Mouse (Mus musculus): ENCODE data around the gene Smim13. TPM values are rescaled to one million over a fixed set of nuclear protein-coding genes. Genes with fewer than 3 reads are reported as not detected.
"Not testable (repeated sequence)": the region's sequence is repeated elsewhere in the genome, so short reads cannot be mapped to it uniquely, and the experiment has no call there.

Smim13 gene
- polyA plus RNA-seq, 1 experiment from 2014 or later = 27.2 TPM

DNA sequence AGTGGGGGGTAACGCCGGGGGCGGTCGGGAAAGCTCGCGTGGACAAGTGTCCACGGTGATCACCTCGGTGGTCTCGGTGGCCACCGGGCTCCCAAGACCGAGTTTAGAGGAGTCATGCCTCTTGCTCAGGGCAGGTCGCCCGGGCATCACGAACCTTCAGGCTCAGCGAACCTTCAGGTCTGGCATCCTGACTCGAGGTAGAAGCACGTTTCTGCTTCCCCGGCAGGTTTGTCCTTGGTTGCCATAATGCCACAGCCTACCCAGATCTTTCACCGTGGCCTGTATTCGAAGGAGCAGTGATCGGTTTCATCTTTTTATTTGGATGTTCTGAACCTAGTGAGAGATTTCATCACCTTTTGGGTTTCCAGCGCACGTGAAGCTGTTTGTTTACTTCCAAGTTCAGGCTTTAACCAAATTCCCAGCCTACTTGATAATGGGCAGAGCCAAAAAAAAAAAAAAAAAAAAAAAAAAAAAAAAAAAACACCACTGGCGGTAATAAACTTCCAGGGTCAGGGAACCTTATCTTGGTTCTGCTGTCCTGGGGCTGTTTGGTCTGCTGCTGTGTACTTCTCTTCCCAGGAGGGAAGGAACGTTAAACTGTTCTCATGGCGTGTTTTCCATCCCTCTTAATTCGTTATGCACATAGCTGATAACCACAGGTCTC is 806 bp downstream of the Smim13 start:
- peak overlapping the region; percentile 60 for H3K4me2 ChIP-seq (ENCODE audit: low read length)
- peaks cover 13% of the 10 kb centered on the region for H3K4me1 ChIP-seq (ENCODE audit: control insufficient read depth, insufficient read depth, low read length)
- no peaks in the 10 kb centered on the region for H3K36me3 ChIP-seq (ENCODE audit: control insufficient read depth, insufficient read depth, low read length)
- H3K27ac ChIP-seq (ENCODE audit: low read length) = peak overlapping the region; percentile 92
- peak overlapping the region; percentile 72 for H3K4me3 ChIP-seq (ENCODE audit: low read depth, low read length)
- peak overlapping the region; percentile 89 for H3K9ac ChIP-seq (ENCODE audit: low read depth, low read length)
- 2% methylated on average over 27 of the region's 27 CpGs for WGBS
- no peak; the same call in 1 of the 2 replicates for ATAC-seq
- H3K9me3 ChIP-seq (replicated peaks; ENCODE audit: control insufficient read depth, low read length, poor library complexity, severe bottlenecking) = no peaks in the 10 kb centered on the region
- no peaks in the 10 kb centered on the region for H3K27me3 ChIP-seq (ENCODE audit: control insufficient read depth, insufficient read depth, low read depth, low read length)

DNA sequence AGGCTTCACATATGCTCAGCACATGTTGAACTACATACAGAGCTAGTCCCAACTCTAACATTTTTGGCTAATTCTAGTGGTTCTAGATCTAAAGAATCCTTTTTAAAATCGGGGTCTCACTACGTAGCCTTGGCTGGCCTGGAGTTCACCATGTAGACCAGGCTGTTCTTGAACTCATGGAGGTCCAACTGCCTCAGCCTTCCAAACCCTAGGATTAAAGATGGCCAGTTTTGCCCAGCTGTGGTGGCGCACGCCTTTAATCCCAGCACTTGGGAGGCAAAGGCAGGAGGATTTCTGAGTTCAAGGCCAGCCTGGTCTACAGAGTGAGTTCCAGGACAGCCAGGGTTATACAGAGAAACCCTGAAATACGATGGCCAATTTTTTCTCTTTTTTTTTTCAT is 1.6 kb downstream of the Smim13 start:
- H3K36me3 ChIP-seq (ENCODE audit: control insufficient read depth, insufficient read depth, low read length); H3K9me3 ChIP-seq (replicated peaks; ENCODE audit: control insufficient read depth, low read length, poor library complexity, severe bottlenecking); H3K4me3 ChIP-seq (ENCODE audit: low read depth, low read length); H3K9ac ChIP-seq (ENCODE audit: low read depth, low read length); H3K27me3 ChIP-seq (ENCODE audit: control insufficient read depth, insufficient read depth, low read depth, low read length); H3K27ac ChIP-seq (ENCODE audit: low read length); ATAC-seq: not testable (repeated sequence)
- H3K4me1 ChIP-seq (ENCODE audit: control insufficient read depth, insufficient read depth, low read length) = peaks cover 13% of the 10 kb centered on the region
- peak overlapping the region; percentile 60 for H3K4me2 ChIP-seq (ENCODE audit: low read length)
- WGBS = 97% methylated on average over 5 of the region's 5 CpGs

GRCm38 (mm10) chr13:41251667-41252066 is 2.0 kb downstream of the Smim13 start:
- Histone ChIP-seq H3K27me3 (ENCODE audit: control insufficient read depth, insufficient read depth, low read depth, low read length) (no peaks in the 10 kb centered on the region), H3K4me2 (ENCODE audit: low read length) (peak overlapping the region; percentile 8; the same call in 1 of the 2 replicates), H3K9ac (ENCODE audit: low read depth, low read length) (no peak overlapping the region), H3K9me3 (replicated peaks; ENCODE audit: control insufficient read depth, low read length, poor library complexity, severe bottlenecking) (no peaks in the 10 kb centered on the region), H3K27ac (ENCODE audit: low read length) (no peak overlapping the region), H3K4me3 (ENCODE audit: low read depth, low read length) (no peak overlapping the region), H3K36me3 (ENCODE audit: control insufficient read depth, insufficient read depth, low read length) (no peaks in the 10 kb centered on the region), H3K4me1 (ENCODE audit: control insufficient read depth, insufficient read depth, low read length) (peaks cover 13% of the 10 kb centered on the region)
- 84% methylated on average over 5 of the region's 5 CpGs for WGBS
- no peak for ATAC-seq

DNA sequence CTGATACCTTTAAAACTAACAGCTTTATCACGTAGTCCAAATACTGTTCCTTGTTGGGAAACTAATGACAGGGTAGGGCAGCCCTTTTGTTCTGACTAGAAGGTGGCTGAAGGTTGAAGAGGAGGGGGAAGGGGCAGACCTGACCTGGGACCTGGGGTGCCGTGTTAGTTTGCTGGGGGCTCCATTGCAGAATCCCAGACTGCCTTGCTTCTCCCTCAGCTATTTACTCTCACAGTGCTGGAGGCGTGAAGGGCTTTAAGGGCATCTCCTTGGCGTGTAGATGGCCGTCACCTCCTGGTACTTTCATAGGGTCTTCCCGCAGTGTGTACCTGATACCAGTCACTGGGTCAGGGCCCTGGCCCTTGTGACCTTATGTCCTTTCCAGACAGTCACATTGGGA is 2.5 kb downstream of the Smim13 start:
- H3K4me3 ChIP-seq (ENCODE audit: low read depth, low read length) = no peak overlapping the region
- H3K9ac ChIP-seq (ENCODE audit: low read depth, low read length) = no peak overlapping the region
- H3K9me3 ChIP-seq (replicated peaks; ENCODE audit: control insufficient read depth, low read length, poor library complexity, severe bottlenecking) = no peaks in the 10 kb centered on the region
- 86% methylated on average over 6 of the region's 6 CpGs for WGBS
- H3K27me3 ChIP-seq (ENCODE audit: control insufficient read depth, insufficient read depth, low read depth, low read length) = no peaks in the 10 kb centered on the region
- H3K36me3 ChIP-seq (ENCODE audit: control insufficient read depth, insufficient read depth, low read length) = no peaks in the 10 kb centered on the region
- peak overlapping the region; percentile 8; the same call in 1 of the 2 replicates for H3K4me2 ChIP-seq (ENCODE audit: low read length)
- no peak for ATAC-seq
- H3K4me1 ChIP-seq (ENCODE audit: control insufficient read depth, insufficient read depth, low read length) = peaks cover 13% of the 10 kb centered on the region
- no peak overlapping the region for H3K27ac ChIP-seq (ENCODE audit: low read length)

- no peaks in the 10 kb centered on the region for H3K36me3 ChIP-seq (ENCODE audit: control insufficient read depth, insufficient read depth, low read length)
- H3K4me3 ChIP-seq (ENCODE audit: low read depth, low read length) = no peak overlapping the region
- WGBS = 93% methylated on average over 7 of the region's 7 CpGs
- H3K27ac ChIP-seq (ENCODE audit: low read length) = no peak overlapping the region
- H3K9me3 ChIP-seq (replicated peaks; ENCODE audit: control insufficient read depth, low read length, poor library complexity, severe bottlenecking) = no peaks in the 10 kb centered on the region
- peaks cover 13% of the 10 kb centered on the region for H3K4me1 ChIP-seq (ENCODE audit: control insufficient read depth, insufficient read depth, low read length)
- ATAC-seq = no peak
- H3K27me3 ChIP-seq (ENCODE audit: control insufficient read depth, insufficient read depth, low read depth, low read length) = no peaks in the 10 kb centered on the region
- no peak overlapping the region for H3K9ac ChIP-seq (ENCODE audit: low read depth, low read length)
- no peak overlapping the region for H3K4me2 ChIP-seq (ENCODE audit: low read length)
Measured at GRCm38 (mm10) chr13:41252736-41253135, 3.1 kb downstream of the Smim13 start.

DNA sequence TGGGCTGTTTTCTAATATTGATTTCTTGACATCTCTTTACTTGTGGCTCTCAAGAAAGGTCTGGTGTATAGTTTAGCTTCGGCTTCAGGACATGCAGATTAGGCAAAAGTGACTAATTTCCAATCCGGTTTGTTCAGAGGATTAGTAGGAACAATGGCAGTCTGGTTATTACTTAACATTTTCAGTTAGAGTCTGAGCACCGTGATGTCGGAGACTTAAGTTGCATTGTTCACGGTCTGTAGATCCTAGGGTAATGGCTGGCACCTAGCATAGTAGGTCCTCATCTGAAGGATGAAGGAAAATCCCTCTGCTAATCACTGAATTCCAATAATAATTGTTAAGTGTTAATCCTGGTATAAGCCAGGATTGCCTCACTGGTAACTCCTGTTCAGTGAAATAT is 6.5 kb downstream of the Smim13 start:
- ATAC-seq = no peak
- Histone ChIP-seq H3K9me3 (replicated peaks; ENCODE audit: control insufficient read depth, low read length, poor library complexity, severe bottlenecking) (no peaks in the 10 kb centered on the region), H3K27ac (ENCODE audit: low read length) (no peak overlapping the region), H3K4me3 (ENCODE audit: low read depth, low read length) (no peak overlapping the region), H3K27me3 (ENCODE audit: control insufficient read depth, insufficient read depth, low read depth, low read length) (no peaks in the 10 kb centered on the region), H3K4me2 (ENCODE audit: low read length) (no peak overlapping the region), H3K4me1 (ENCODE audit: control insufficient read depth, insufficient read depth, low read length) (peaks cover 9% of the 10 kb centered on the region), H3K9ac (ENCODE audit: low read depth, low read length) (no peak overlapping the region), H3K36me3 (ENCODE audit: control insufficient read depth, insufficient read depth, low read length) (no peaks in the 10 kb centered on the region)
- 51% methylated on average over 5 of the region's 5 CpGs for WGBS

DNA sequence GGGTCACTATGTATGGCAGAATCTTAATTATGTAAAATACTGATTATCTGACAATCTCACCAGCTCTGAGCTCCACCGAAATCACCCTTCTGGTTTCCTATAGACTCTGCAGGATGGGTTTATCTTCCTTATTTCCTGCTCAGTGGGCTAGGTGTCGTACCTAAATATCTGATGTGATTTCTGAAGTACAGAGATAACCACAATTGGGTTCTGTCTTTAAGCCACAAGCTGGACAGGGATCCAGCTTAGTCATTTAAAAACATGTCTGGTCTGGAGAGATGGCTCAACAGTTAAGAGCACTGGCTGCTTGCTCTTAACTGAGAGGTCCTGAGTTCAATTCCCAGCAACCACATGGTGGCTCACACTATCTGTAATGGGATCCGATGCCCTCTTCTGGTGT is 7.3 kb downstream of the Smim13 start:
- Histone ChIP-seq H3K9ac (ENCODE audit: low read depth, low read length) (no peak overlapping the region), H3K4me2 (ENCODE audit: low read length) (no peak overlapping the region), H3K36me3 (ENCODE audit: control insufficient read depth, insufficient read depth, low read length) (no peaks in the 10 kb centered on the region), H3K9me3 (replicated peaks; ENCODE audit: control insufficient read depth, low read length, poor library complexity, severe bottlenecking) (no peaks in the 10 kb centered on the region), H3K4me3 (ENCODE audit: low read depth, low read length) (no peak overlapping the region), H3K27ac (ENCODE audit: low read length) (no peak overlapping the region), H3K27me3 (ENCODE audit: control insufficient read depth, insufficient read depth, low read depth, low read length) (no peaks in the 10 kb centered on the region), H3K4me1 (ENCODE audit: control insufficient read depth, insufficient read depth, low read length) (peaks cover 2% of the 10 kb centered on the region; the same call in 1 of the 2 replicates)
- no peak for ATAC-seq
- WGBS = 96% methylated on average over 3 of the region's 3 CpGs

DNA sequence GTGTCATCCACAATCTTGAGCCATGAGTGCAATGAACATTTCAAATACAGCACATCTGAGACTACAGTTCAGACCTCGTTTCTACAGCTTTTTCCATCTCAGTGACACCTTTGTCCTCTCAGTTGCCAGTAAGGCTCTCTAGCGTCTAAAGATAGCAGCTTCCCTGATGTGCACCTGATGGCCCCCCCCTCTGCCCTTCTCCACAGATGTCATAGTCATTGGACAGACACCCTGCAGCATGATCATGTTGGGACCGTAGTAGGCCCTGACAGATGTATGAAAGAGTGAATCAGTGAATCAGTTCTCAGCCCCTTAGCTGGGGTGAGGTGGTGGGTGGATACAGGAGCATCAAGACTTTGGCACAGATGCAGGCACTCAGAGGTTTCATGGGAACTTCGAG is 8.2 kb downstream of the Smim13 start:
- ATAC-seq = no peak
- H3K36me3 ChIP-seq (ENCODE audit: control insufficient read depth, insufficient read depth, low read length) = no peaks in the 10 kb centered on the region
- 84% methylated on average over 4 of the region's 4 CpGs for WGBS
- no peak overlapping the region for H3K9ac ChIP-seq (ENCODE audit: low read depth, low read length)
- no peak overlapping the region for H3K27ac ChIP-seq (ENCODE audit: low read length)
- no peak overlapping the region for H3K4me3 ChIP-seq (ENCODE audit: low read depth, low read length)
- H3K9me3 ChIP-seq (replicated peaks; ENCODE audit: control insufficient read depth, low read length, poor library complexity, severe bottlenecking) = no peaks in the 10 kb centered on the region
- no peaks in the 10 kb centered on the region for H3K4me1 ChIP-seq (ENCODE audit: control insufficient read depth, insufficient read depth, low read length)
- no peak overlapping the region for H3K4me2 ChIP-seq (ENCODE audit: low read length)
- no peaks in the 10 kb centered on the region for H3K27me3 ChIP-seq (ENCODE audit: control insufficient read depth, insufficient read depth, low read depth, low read length)

DNA sequence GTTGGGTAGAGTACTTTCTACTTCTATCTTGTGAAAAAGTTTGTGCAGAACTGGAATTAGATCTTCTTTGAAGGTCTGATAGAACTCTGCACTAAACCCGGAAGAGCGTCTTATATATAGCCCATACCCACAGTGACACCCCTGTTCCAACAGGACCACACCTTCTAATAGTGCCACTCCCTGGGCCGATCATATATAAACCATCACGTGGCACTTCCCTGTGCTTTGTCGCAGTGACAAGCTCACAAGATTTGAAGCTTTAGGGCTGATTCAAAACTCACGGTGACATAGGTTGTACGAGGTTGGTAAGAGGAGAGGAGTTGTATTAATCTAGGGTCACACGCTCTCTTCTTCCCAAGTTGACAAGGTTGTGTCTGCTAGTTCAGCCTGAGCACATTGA is 12.0 kb downstream of the Smim13 start:
- H3K27ac ChIP-seq (ENCODE audit: low read length); H3K36me3 ChIP-seq (ENCODE audit: control insufficient read depth, insufficient read depth, low read length); H3K4me1 ChIP-seq (ENCODE audit: control insufficient read depth, insufficient read depth, low read length); ATAC-seq; H3K9me3 ChIP-seq (replicated peaks; ENCODE audit: control insufficient read depth, low read length, poor library complexity, severe bottlenecking); H3K9ac ChIP-seq (ENCODE audit: low read depth, low read length); H3K27me3 ChIP-seq (ENCODE audit: control insufficient read depth, insufficient read depth, low read depth, low read length); H3K4me2 ChIP-seq (ENCODE audit: low read length); H3K4me3 ChIP-seq (ENCODE audit: low read depth, low read length): not testable (repeated sequence)
- WGBS = 97% methylated on average over 8 of the region's 8 CpGs
